Mouse (Mus musculus) lung, postnatal 0 days (tissue): ENCODE data around the gene Arl2.

Source experiments
- CTCF ChIP-seq: IDR thresholded peaks from 2 replicates; pipeline ENCODE4 v1.5.1; 2016; ENCODE audit warnings: antibody characterized with exemption, mild to moderate bottlenecking
- EP300 ChIP-seq: IDR thresholded peaks from 2 replicates; pipeline ENCODE4 v1.6.1; 2016; ENCODE audit warnings: antibody characterized with exemption, mild to moderate bottlenecking, control low read depth

DNA sequence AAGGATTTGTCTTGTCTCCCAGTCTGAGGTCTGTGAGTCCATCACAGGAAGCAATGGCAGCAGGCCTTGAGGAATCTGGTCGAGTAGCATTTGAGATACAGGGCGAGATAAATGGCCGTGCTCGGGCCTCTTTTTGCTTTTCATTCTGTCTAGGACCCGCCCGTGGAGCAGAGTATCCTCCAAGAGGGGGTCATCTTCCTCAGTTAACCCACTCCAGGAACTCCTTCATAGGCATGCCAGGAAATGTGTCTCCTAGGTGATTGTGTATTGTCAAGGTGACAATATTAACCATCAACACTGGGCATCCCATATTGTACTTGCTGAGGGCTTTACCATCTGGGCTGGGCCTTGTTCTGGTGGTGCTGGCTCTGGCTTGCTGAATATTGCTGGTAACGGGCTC lies 47.2 kb downstream of the Arl2 start, which contains the start of gene AC131692.1:
- TF ChIP-seq EP300, result no peak
- TF ChIP-seq CTCF, result no peak
